Mouse (Mus musculus) left cerebral cortex, adult 2 months (tissue): Measurements from ENCODE around the gene Gtf2h2. TPM values are rescaled to one million over a fixed set of nuclear protein-coding genes. Genes with fewer than 3 reads are reported as not detected.
"Not testable (repeated sequence)": the region's sequence is repeated elsewhere in the genome, so short reads cannot be mapped to it uniquely, and the experiment has no call there.

Experiments used
- DNase-seq, 2 experiments: peaks; one replicate each; pipeline ENCODE4 v3.0.0; 2021 to 2022; ENCODE audit warnings: low spot score in 2 of 2, mixed read lengths in 1 of 2; ENCODE audit errors: extremely low spot score in 1 of 2
- H3K27ac ChIP-seq: fragments of 200-600 bp; 2 replicates; pipeline ENCODE4 v1.8.1; 2022
- H3K4me3 ChIP-seq: fragments of 200-600 bp; 2 replicates; pipeline ENCODE4 v1.8.1; 2022
- CTCF ChIP-seq: fragments of 200-600 bp; IDR thresholded peaks from 2 replicates; pipeline ENCODE4 v1.8.1; 2022; ENCODE audit warnings: antibody characterized with exemption, mild to moderate bottlenecking, moderate library complexity
- intact Hi-C: fragments of 180-260 bp; cut with DNase I; formaldehyde crosslinking; loops from one replicate; pipeline ENCODE4 v1.15.1; 2025
- total RNA-seq, 2 experiments: library from RNA; stranded (reverse); gene quantifications; 2 replicates each; pipeline ENCODE4 v1.2.3; 2021

Gene Gtf2h2
- total RNA-seq, 2 experiments from 2014 or later: 42.4 to 47.5 TPM

DNA sequence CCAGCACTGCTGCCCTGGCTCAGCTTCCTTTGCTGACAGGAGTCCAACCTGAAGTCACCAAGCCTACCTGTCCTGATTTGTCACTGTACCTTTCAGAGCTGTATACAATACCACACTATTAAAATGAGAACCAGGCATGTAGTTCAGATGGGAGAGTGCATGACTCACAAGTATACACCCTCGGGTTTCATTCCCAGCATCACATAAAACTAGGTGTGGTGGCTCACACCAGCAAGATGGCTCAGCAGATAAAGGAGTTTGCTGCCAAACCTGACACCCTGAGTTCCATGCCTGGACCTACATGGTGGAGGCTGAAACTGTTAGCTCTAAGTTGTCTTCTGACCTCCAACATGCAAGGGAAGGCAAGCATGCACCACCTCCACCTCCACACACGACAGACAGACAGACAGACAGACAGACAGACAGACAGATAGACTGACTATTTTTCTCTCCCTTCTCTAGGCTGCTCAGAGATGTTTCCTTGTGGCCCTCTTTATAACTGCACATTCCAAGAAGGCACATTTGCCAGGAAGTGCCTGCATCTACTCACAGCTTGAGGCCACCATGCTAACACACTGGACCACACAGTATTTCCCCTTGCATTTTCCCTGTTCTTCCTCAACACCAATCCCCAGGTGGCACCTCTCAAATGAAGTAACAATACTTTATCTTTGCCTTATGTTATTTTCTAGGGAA is 28.7 kb downstream of the Gtf2h2 start:
- H3K27ac ChIP-seq: no peak overlapping the region

DNA sequence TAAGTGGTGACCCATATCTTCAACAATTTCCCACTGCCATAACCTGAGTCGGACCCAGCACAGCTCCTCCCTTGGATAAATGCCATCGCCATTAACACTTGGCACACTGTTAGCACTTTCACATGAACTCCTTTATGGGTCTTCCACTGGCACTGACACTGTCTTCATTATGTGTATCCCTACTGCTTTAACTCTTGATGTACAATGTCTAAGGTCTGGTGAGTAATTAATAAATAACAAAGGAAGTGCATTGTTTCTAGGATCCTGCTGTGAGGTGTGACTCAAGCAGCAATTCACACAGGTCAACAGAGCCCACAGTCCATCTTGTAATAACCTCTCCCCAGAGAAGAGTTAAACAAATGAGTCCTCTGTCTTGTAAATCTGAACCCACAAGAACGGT is 31.0 kb downstream of the Gtf2h2 start:
- TF ChIP-seq CTCF: no peak
- intact Hi-C loops: no loop called here
- no peak overlapping the region for H3K27ac ChIP-seq
- DNase-seq: no peak
- no peak overlapping the region for H3K4me3 ChIP-seq

More for the DNA sequence above, 28.7 kb downstream of the Gtf2h2 start:
- no peak for DNase-seq
- intact Hi-C loops: no loop called here
- TF ChIP-seq CTCF: no peak
- H3K4me3 ChIP-seq: no peak overlapping the region

DNA sequence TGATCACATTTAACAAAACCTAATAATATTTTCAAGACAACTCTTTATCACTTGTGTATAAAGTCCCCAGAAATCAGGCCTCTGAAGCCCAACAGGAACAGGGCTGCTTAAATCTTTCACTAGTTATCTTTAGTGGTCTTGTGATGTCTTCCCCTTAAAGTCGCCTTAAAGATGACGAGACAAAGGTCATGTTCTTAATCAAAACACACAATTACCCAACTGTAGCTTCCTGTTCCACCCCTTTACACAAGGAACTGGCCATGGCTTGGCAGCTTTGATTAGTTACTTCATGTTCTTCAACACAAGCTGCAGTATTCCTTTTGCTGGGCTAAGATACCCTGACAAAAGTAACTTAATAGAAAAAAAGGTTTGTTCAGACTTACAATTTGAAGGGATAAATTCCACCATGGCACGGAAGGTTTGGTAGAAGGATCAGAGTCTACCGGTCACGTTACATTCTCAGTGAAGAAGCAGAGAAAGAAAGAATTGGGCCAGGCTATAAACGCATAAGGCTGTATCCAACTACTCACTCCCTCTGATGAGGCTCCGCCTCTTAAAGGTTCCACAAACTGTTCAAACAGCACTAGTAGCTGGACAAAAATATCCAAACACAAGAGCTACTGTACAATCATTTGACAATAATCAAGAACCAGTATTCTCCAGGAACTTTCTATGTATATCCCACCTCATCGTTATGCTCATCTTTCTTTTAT is 39.8 kb downstream of the Gtf2h2 start, which contains the start of gene Naip1:
Naip1 (minus strand) TSS at position 455 of the 713 bp plus-strand sequence.
- intact Hi-C loops, DNase-seq, H3K27ac ChIP-seq, H3K4me3 ChIP-seq: not testable (repeated sequence)

DNA sequence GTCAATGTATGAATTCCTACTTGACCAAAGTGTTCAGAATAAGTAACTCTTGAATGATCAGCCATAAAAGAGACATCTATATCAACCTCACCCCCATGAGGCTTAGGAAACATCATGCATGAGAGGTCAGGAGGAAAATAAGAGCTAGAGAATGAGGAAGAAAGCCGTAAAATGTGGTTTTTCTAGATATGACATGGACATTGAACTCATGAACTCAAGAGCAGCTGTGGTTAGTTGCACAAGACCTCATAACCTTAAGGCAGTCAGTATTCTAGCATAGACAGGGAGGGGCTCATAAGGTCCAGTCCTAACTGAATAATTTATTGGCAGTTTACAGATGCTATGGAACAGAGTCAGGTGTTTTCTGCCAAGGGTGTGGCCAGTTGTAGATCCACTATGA is 42.9 kb downstream of the Gtf2h2 start:
- H3K27ac ChIP-seq: no peak overlapping the region
- TF ChIP-seq CTCF: no peak
- H3K4me3 ChIP-seq: no peak overlapping the region
- DNase-seq: no peak
- intact Hi-C loops: no loop called here

DNA sequence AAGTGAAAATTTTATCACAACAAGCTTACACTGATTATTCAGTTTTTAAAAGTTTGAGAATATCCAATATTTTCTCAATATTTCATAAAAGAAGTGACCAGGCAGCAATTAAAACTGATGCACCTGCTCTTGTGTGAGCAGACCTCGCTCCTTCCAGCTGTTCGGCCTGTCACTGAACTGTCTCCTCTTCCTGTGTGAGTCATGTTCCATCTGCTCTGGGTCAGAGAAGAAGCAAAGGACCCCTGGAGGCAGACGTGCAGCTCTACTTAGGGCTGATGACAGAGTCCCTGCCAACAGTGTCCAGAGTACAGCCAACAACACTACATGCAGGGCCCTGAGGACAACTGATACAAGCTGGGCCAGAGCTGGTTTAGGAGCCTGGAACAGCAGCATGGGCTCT is 52.3 kb downstream of the Gtf2h2 start:
- intact Hi-C loops: no loop called here
- no peak overlapping the region for H3K4me3 ChIP-seq
- no peak overlapping the region for H3K27ac ChIP-seq
- no peak for DNase-seq
- no peak for TF ChIP-seq CTCF

DNA sequence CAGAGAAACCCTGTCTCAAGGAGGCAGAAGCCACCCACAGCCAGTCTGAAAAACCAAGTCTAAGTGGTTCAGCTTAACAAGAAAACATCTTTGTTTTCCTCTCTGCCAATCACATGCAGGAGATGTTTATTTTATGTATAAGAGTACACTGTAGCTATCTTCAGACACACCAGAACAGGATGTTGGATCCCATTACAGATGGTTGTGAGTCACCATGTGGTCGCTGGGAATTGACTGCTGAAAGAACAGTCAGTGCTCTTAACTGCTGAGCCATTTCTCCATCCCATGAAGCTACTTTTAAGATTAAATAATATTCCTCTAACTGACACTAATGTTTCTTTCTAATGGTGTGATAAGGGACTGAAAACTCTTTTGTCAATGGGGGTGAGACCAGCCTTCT is 53.7 kb downstream of the Gtf2h2 start:
- TF ChIP-seq CTCF: no peak
- Histone ChIP-seq H3K27ac (no peak overlapping the region), H3K4me3 (no peak overlapping the region)
- intact Hi-C loops: no loop called here
- DNase-seq: no peak

DNA sequence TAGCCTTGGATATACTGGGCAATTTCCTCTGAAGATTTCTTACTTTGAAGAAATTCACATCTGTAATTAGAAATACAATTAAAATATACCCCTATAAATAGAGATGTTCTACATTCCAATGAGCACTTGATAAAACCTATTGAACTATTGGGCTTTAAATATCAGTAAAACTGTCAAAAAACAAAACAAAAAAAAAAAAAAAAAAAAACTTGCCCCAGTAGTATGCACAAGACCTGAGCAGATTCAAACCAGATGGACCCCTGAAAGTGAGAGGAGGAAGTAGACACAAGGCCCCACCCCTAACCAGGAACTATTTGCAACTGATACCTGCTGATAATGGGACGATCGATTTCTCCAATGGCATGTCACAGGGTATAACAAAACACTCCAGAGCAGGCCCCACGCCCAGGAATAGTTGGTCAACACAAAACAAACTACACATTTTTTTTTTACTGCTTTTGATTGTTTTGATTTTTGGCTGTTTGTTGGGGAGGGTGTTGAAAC is 55.0 kb downstream of the Gtf2h2 start:
- no peak for TF ChIP-seq CTCF
- H3K4me3 ChIP-seq: no peak overlapping the region
- intact Hi-C loops: no loop called here
- no peak overlapping the region for H3K27ac ChIP-seq
- DNase-seq: no peak

DNA sequence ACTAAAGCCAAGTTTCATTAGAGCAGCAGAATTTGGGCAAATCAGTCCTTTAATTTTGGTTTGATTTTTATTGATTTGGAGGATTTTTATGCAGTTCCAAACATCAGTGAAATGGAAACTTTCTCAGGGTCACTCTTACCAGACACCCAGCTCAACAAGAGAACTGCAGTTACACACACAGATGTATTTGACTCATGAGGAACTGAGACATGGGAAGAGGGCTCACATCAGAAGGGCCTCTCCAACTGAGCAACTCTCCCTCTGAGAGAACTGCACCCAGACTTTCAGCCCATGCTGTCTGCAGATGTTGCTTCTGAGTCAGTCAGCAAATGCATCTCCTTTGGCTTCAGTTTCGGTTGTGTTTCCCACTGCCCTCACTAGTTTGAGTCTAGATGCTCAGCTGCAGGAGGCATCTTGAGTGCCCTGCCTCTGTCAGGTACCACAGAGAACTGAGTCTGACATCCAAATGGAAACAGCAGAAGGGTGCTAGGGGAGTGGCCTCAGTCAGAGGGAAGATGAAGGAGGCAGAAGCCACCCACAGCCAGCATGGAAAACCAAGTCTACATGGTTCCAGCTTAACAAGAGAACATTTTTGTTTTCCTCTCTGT is 55.7 kb downstream of the Gtf2h2 start:
- intact Hi-C loops, H3K4me3 ChIP-seq, H3K27ac ChIP-seq, DNase-seq: not testable (repeated sequence)

DNA sequence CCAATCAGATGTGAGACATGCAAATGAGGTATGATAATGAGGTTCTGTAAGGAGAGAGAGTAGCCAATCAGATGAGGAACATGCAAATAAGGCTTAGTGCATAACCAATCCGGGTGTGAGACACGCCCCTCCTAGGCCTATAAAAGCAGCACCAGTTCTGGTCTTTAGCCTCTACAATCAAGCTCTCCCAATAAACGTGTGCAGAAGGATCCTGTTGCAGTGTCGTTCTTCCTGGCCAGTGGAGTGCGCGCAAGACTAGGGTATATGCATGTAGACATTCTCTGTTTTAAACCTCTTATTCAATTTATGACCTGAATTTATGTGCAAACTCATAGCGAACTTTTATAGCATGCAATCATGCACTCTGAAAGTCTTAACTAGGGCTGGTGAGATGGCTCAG is 72.4 kb downstream of the Gtf2h2 start:
- DNase-seq, H3K4me3 ChIP-seq, H3K27ac ChIP-seq, intact Hi-C loops: not testable (repeated sequence)

DNA sequence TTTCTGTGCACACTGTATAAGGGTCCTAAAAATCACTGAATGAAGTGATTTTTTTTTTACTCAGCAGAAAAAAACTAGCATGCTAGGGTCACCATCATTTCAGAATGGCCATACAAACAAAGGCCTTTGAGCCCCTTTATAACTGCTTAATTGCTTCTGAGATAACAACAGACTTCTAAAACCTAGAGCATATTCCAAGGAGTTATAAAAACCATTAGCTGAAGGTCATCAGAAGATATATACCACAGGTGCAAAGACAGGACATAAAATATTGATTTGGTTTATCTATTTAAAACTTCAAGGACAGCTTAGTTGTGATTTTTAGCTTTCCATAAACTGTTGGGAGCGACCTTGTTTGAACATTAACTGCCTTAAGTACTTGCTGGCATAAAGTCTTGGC is 78.0 kb downstream of the Gtf2h2 start:
- intact Hi-C loops: no loop called here
- Histone ChIP-seq H3K4me3 (no peak overlapping the region), H3K27ac (no peak overlapping the region)
- no peak for TF ChIP-seq CTCF
- DNase-seq: no peak

Other genes starting within 250 kb of the Gtf2h2 start
- gene Naip5, start 246.3 kb downstream of the Gtf2h2 start, total RNA-seq: under 1 TPM; 0.28 to 0.43 TPM
- gene Naip6, start 174.9 kb downstream of the Gtf2h2 start, total RNA-seq: under 1 TPM; 0.19 to 0.25 TPM
- under 1 TPM; 0.16 to 0.25 TPM for gene Naip1, start 39.7 kb downstream of the Gtf2h2 start, total RNA-seq
- 1 to 10 TPM; 7.1 to 8.0 TPM for gene Ocln, start 60.1 kb upstream of the Gtf2h2 start, total RNA-seq
- gene Marveld2, start 124.4 kb upstream of the Gtf2h2 start, total RNA-seq: 1 to 10 TPM; 1.6 to 1.9 TPM
- 10 to 100 TPM; 66.9 to 86.2 TPM for gene Ak6, start 158.4 kb upstream of the Gtf2h2 start, total RNA-seq
- 10 to 100 TPM; 14.1 to 14.6 TPM for gene Rad17, start 158.5 kb upstream of the Gtf2h2 start, total RNA-seq
- gene Taf9, start 159.0 kb upstream of the Gtf2h2 start, total RNA-seq: 10 to 100 TPM; 23.9 to 34.0 TPM
- gene Ccdc125, start 177.1 kb upstream of the Gtf2h2 start, total RNA-seq: under 1 TPM in 1 of 2 experiments, not detected in 1; 0.59 TPM
- 10 to 100 TPM; 37.4 to 43.9 TPM for gene Cdk7, start 238.4 kb upstream of the Gtf2h2 start, total RNA-seq